Mouse (Mus musculus) G1E (cell line): ENCODE data around the gene Rnase1.

Source experiments
- CTCF ChIP-seq: IDR thresholded peaks from 2 replicates; pipeline ENCODE4 v1.5.1; 2012; ENCODE audit warnings: low read depth, low read length, inconsistent platforms, mixed read lengths
- GATA1 ChIP-seq: IDR thresholded peaks from 2 replicates; pipeline ENCODE4 v1.6.1; 2012; ENCODE audit warnings: borderline replicate concordance, low read length, inconsistent platforms, mixed read lengths
- GATA2 ChIP-seq: IDR thresholded peaks from 2 replicates; pipeline ENCODE4 v1.6.1; 2012; ENCODE audit warnings: low read depth, low read length, inconsistent platforms, borderline replicate concordance

DNA sequence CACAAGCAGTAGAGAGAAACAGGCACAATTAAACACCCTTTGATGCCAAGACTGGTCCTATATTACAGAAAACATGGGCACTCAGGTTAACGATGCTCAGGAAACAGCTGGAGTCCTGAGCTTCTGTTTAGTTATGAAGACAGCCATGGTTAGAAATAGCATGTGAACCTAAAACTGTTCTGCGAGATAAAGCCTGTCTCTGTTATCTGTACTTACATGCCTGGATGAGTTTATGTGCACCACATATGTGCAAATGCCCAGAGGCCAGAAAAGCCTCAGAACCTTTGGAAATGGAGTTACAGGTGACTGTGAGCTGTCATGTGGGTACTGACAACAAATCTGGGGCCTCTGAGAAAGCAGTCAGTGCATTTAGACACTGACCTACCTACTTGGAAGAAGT, 2.6 kb downstream of the Rnase1 start:
- TF ChIP-seq CTCF (no peak), GATA1 (no peak), GATA2 (no peak)
